Mouse (Mus musculus) lung, adult 2 months (tissue): Measurements from ENCODE around the gene Crocc.
A peak's percentile ranks its signal among the peaks of the same experiment; 100 is the strongest.

Experiments
- CTCF ChIP-seq: fragments of 200-500 bp; IDR thresholded peaks from 2 replicates; pipeline ENCODE4 v1.5.1; 2011; ENCODE audit warnings: mild to moderate bottlenecking, low read length, control low read depth; ENCODE audit not compliant: insufficient read depth
- POLR2A ChIP-seq: fragments of 200-500 bp; IDR thresholded peaks from 2 replicates; pipeline ENCODE4 v1.6.1; 2011; ENCODE audit warnings: low read depth, mild to moderate bottlenecking, control low read depth, low read length, borderline replicate concordance; ENCODE audit errors: extremely low read depth

DNA sequence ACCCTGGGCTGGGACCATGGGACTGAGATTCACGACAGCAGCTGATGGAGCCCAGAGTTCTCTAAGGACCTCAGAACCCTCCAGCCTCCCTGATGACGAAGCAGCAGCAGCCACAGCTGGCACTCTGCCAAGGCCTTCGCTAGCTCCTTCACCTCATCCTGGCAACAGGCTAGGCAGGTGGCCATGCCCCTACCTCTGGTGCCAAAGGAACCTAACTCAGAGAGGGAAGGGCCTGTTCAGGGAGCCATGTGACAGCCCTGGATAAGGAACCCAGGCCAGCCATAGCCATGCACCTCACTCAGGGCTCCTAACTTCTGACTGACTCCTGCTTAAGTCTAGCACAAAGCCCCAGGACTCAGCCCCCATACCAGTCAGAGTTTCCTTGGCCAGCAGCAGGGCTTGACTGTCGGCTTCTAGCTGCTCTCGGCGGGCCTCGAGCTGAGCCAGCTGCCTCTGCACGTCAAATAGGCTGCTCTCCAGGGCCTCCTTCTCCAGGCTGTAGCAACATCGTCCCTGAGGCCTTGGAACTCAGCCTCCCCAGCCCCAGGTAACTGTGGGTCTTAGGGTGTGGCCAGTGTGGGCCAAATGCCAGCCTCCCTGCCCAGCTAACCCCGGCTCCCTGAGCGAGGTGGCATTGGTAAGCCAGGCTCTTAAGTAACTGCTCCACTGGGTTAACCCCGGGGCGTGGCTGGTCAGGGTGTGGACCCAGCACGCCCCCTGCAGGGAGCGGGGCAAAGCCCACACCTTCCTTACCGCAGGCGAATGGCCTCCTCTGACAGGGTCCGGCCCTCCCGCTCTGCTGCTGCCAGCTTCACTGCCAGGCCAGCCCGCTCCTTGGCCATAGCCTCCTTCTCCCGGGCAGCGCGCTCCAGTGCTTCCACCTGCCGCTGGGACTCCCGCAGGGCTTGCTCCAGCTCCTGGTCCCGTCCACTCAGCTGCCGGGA is 26.5 kb downstream of the Crocc start:
- TF ChIP-seq POLR2A (no peak), CTCF (0 out of 2 replicates have a peak, but pooled peaks have one; percentile 8)
